ENCODE assay signal across 8 mouse cellular contexts in genomic region chr13:23684295-23684945, GRCm38 (mm10). TPM values are rescaled to one million over a fixed set of nuclear protein-coding genes. Genes with fewer than 3 reads are reported as not detected.
A peak's percentile ranks its signal among the peaks of the same experiment; 100 is the strongest.
DNase-seq lines count a peak whose midpoint lies in the region; ATAC-seq lines count a peak whose summit lies in the region.
"Not testable (repeated sequence)": the region's sequence is repeated elsewhere in the genome, so short reads cannot be mapped to it uniquely, and the experiment has no call there.

No protein-coding gene starts in this region.

- peaks cover 16% of the 10 kb centered on the region for H3K4me1 ChIP-seq in heart, embryonic 16.5 days (ENCODE audit: control insufficient read depth, insufficient read depth, low read length)
- H3K4me1 ChIP-seq in kidney, embryonic 15.5 days: peaks cover 22% of the 10 kb centered on the region
- peaks cover 64% of the 10 kb centered on the region for H3K4me1 ChIP-seq in liver, embryonic 13.5 days (replicated peaks)
- not testable (repeated sequence) for H3K4me1 ChIP-seq in stomach, embryonic 15.5 days

- not testable (repeated sequence) for H3K36me3 ChIP-seq in heart, embryonic 16.5 days (ENCODE audit: control insufficient read depth, insufficient read depth); kidney, embryonic 15.5 days; liver, embryonic 13.5 days; stomach, embryonic 15.5 days

- 0% methylated on average over 11 of the region's 37 CpGs for WGBS in heart, embryonic 16.5 days
- 1% methylated on average over 17 of the region's 37 CpGs for WGBS in kidney, embryonic 15.5 days
- 1% methylated on average over 19 of the region's 37 CpGs for WGBS in liver, embryonic 13.5 days (ENCODE audit: insufficient replicate concordance)
- under 1% methylated on average over 21 of the region's 37 CpGs for WGBS in stomach, embryonic 15.5 days

- peak overlapping the region; percentile 61 for H3K4me3 ChIP-seq in heart, embryonic 16.5 days (ENCODE audit: low read length)
- peak overlapping the region; percentile 50 for H3K4me3 ChIP-seq in kidney, embryonic 15.5 days (replicated peaks)
- H3K4me3 ChIP-seq in liver, embryonic 13.5 days (replicated peaks): peak overlapping the region; percentile 66
- peak overlapping the region; percentile 46 for H3K4me3 ChIP-seq in stomach, embryonic 15.5 days (replicated peaks)

- not testable (repeated sequence) for H3K27me3 ChIP-seq in heart, embryonic 16.5 days (ENCODE audit: control insufficient read depth, insufficient read depth, low read length); kidney, embryonic 15.5 days; liver, embryonic 13.5 days; stomach, embryonic 15.5 days (replicated peaks)

- H3K27ac ChIP-seq in heart, embryonic 16.5 days (ENCODE audit: low read length): peak overlapping the region; percentile 97
- H3K27ac ChIP-seq in kidney, embryonic 15.5 days: peak overlapping the region; percentile 99
- H3K27ac ChIP-seq in liver, embryonic 13.5 days: peak overlapping the region; percentile 100
- H3K27ac ChIP-seq in stomach, embryonic 15.5 days: peak overlapping the region; percentile 97

- ATAC-seq in erythroid progenitor cell, adult 5-6 weeks (replicated peaks; ENCODE audit: low FRiP score, poor library complexity, severe bottlenecking): peak; percentile 48
- ATAC-seq in heart, embryonic 16.5 days (replicated peaks; ENCODE audit: extremely low read depth, insufficient read depth, low FRiP score): peak; percentile 12
- peak; percentile 12 for ATAC-seq in kidney, embryonic 15.5 days (replicated peaks; ENCODE audit: low FRiP score)
- peak; percentile 21; the same call in 1 of the 2 replicates for ATAC-seq in liver, embryonic 13.5 days (ENCODE audit: low read depth)
- 0 out of 2 replicates have a peak, but pooled peaks have one; percentile 41 for ATAC-seq in monocyte, adult 5-6 weeks (replicated peaks; ENCODE audit: insufficient number of reproducible peaks, low FRiP score, low TSS enrichment, poor library complexity, severe bottlenecking)
- ATAC-seq in stomach, embryonic 15.5 days (ENCODE audit: insufficient read depth, low FRiP score, low read depth): peak; percentile 2; the same call in 1 of the 2 replicates

- not testable (repeated sequence) for H3K9me3 ChIP-seq in heart, embryonic 16.5 days (replicated peaks; ENCODE audit: control insufficient read depth, low read length); kidney, embryonic 15.5 days (replicated peaks); liver, embryonic 13.5 days (replicated peaks); stomach, embryonic 15.5 days

- H3K9ac ChIP-seq in heart, embryonic 16.5 days (ENCODE audit: low read length): peak overlapping the region; percentile 79
- peak overlapping the region; percentile 52 for H3K9ac ChIP-seq in kidney, embryonic 15.5 days
- peak overlapping the region; percentile 84 for H3K9ac ChIP-seq in liver, embryonic 13.5 days
- H3K9ac ChIP-seq in stomach, embryonic 15.5 days: peak overlapping the region; percentile 44; the same call in 1 of the 2 replicates

- DNase-seq in CD8-positive naive resting alpha-beta T cell, adult 2 months (ENCODE audit: low read depth in 2 of 2, low spot score in 2 of 2): peak; percentile 31 to 53
- DNase-seq in c-Kit-positive CD71-negative TER-119-negative erythroid progenitor cells, embryonic 14.5 days (ENCODE audit: low read depth): peak; percentile 64
- DNase-seq in liver, embryonic 13.5 days: peak; percentile 67

- peak overlapping the region; percentile 90 for H3K4me2 ChIP-seq in heart, embryonic 16.5 days (ENCODE audit: low read depth, low read length)
- H3K4me2 ChIP-seq in kidney, embryonic 15.5 days: peak overlapping the region; percentile 63
- H3K4me2 ChIP-seq in liver, embryonic 13.5 days: peak overlapping the region; percentile 82
- peak overlapping the region; percentile 59 for H3K4me2 ChIP-seq in stomach, embryonic 15.5 days

RNA-seq across cellular contexts. Expression of gene Hist1h2bc, which starts 0.4 kb away (rescaled TPM):
- total RNA-seq in erythroid progenitor cell, adult 5-6 weeks (2015; ENCODE audit: low replicate concordance): 84.3 and 136 TPM in 2 replicates
- 401 and 556 TPM in 2 replicates for total RNA-seq in erythroid progenitor cell, adult 5-6 weeks (2017; ENCODE audit: low replicate concordance)
- 49.7 and 53.7 TPM in 2 replicates for polyA plus RNA-seq in heart, embryonic 16.5 days (2015; fragmentation: Nextera tagmentation; extraction: Ambion mirVana)
- 65.3 and 71.8 TPM in 2 replicates for polyA plus RNA-seq in kidney, embryonic 15.5 days (2015; fragmentation: Nextera tagmentation; extraction: Ambion mirVana)
- 81.2 and 88.9 TPM in 2 replicates for polyA plus RNA-seq in liver, embryonic 13.5 days (2015; fragmentation: Nextera tagmentation; extraction: Ambion mirVana)
- 28.7 to 101 TPM (median 49.7 TPM) in 3 replicates for total RNA-seq in monocyte, adult 5-6 weeks (2017)
- 104 and 105 TPM in 2 replicates for polyA plus RNA-seq in stomach, embryonic 15.5 days (2015; fragmentation: Nextera tagmentation; extraction: Ambion mirVana)

RNA-seq across cellular contexts. Expression of gene Hist1h2ac, which starts 0.7 kb away (rescaled TPM):
- 7.5 and 8.3 TPM in 2 replicates for total RNA-seq in erythroid progenitor cell, adult 5-6 weeks (2015; ENCODE audit: low replicate concordance)
- total RNA-seq in erythroid progenitor cell, adult 5-6 weeks (2017; ENCODE audit: low replicate concordance): 152 and 187 TPM in 2 replicates
- 0.52 and 0.75 TPM in 2 replicates for polyA plus RNA-seq in heart, embryonic 16.5 days (2015; fragmentation: Nextera tagmentation; extraction: Ambion mirVana)
- polyA plus RNA-seq in kidney, embryonic 15.5 days (2015; fragmentation: Nextera tagmentation; extraction: Ambion mirVana): 1.3 and 1.5 TPM in 2 replicates
- polyA plus RNA-seq in liver, embryonic 13.5 days (2015; fragmentation: Nextera tagmentation; extraction: Ambion mirVana): 0.89 and 1.0 TPM in 2 replicates
- total RNA-seq in monocyte, adult 5-6 weeks (2017): 5.0 to 8.9 TPM (median 8.3 TPM) in 3 replicates
- polyA plus RNA-seq in stomach, embryonic 15.5 days (2015; fragmentation: Nextera tagmentation; extraction: Ambion mirVana): 1.9 and 2.4 TPM in 2 replicates

RNA-seq across cellular contexts. Expression of gene Hist1h1t, which starts 11.2 kb away (rescaled TPM):
- total RNA-seq in erythroid progenitor cell, adult 5-6 weeks (2015; ENCODE audit: low replicate concordance): 2.2 TPM in 1 of 2 replicates, not detected in the other
- total RNA-seq in erythroid progenitor cell, adult 5-6 weeks (2017; ENCODE audit: low replicate concordance): 3.5 and 8.2 TPM in 2 replicates
- polyA plus RNA-seq in heart, embryonic 16.5 days (2015; fragmentation: Nextera tagmentation; extraction: Ambion mirVana): not detected in 2 replicates
- 0.31 TPM in 1 of 2 replicates, not detected in the other for polyA plus RNA-seq in kidney, embryonic 15.5 days (2015; fragmentation: Nextera tagmentation; extraction: Ambion mirVana)
- not detected in 2 replicates for polyA plus RNA-seq in liver, embryonic 13.5 days (2015; fragmentation: Nextera tagmentation; extraction: Ambion mirVana)
- not detected in 3 replicates for total RNA-seq in monocyte, adult 5-6 weeks (2017)
- polyA plus RNA-seq in stomach, embryonic 15.5 days (2015; fragmentation: Nextera tagmentation; extraction: Ambion mirVana): 0.19 TPM in 1 of 2 replicates, not detected in the other

RNA-seq across cellular contexts. Expression of gene Hist1h4c, which starts 13.8 kb away (rescaled TPM):
- total RNA-seq in erythroid progenitor cell, adult 5-6 weeks (2015; ENCODE audit: low replicate concordance): 225 and 268 TPM in 2 replicates
- total RNA-seq in erythroid progenitor cell, adult 5-6 weeks (2017; ENCODE audit: low replicate concordance): 667 and 1,084 TPM in 2 replicates
- 1.9 and 2.8 TPM in 2 replicates for polyA plus RNA-seq in heart, embryonic 16.5 days (2015; fragmentation: Nextera tagmentation; extraction: Ambion mirVana)
- 7.5 and 8.5 TPM in 2 replicates for polyA plus RNA-seq in kidney, embryonic 15.5 days (2015; fragmentation: Nextera tagmentation; extraction: Ambion mirVana)
- 5.4 and 8.6 TPM in 2 replicates for polyA plus RNA-seq in liver, embryonic 13.5 days (2015; fragmentation: Nextera tagmentation; extraction: Ambion mirVana)
- total RNA-seq in monocyte, adult 5-6 weeks (2017): 82.1 to 150 TPM (median 93.5 TPM) in 3 replicates
- 4.0 and 6.1 TPM in 2 replicates for polyA plus RNA-seq in stomach, embryonic 15.5 days (2015; fragmentation: Nextera tagmentation; extraction: Ambion mirVana)

RNA-seq across cellular contexts. Expression of gene Hfe, which starts 26.2 kb away (rescaled TPM):
- total RNA-seq in erythroid progenitor cell, adult 5-6 weeks (2015; ENCODE audit: low replicate concordance): 7.5 and 14.1 TPM in 2 replicates
- total RNA-seq in erythroid progenitor cell, adult 5-6 weeks (2017; ENCODE audit: low replicate concordance): 0.77 and 2.2 TPM in 2 replicates
- polyA plus RNA-seq in heart, embryonic 16.5 days (2015; fragmentation: Nextera tagmentation; extraction: Ambion mirVana): 11.7 and 14.9 TPM in 2 replicates
- 6.4 and 7.7 TPM in 2 replicates for polyA plus RNA-seq in kidney, embryonic 15.5 days (2015; fragmentation: Nextera tagmentation; extraction: Ambion mirVana)
- 6.6 and 8.8 TPM in 2 replicates for polyA plus RNA-seq in liver, embryonic 13.5 days (2015; fragmentation: Nextera tagmentation; extraction: Ambion mirVana)
- 90.6 to 170 TPM (median 150 TPM) in 3 replicates for total RNA-seq in monocyte, adult 5-6 weeks (2017)
- polyA plus RNA-seq in stomach, embryonic 15.5 days (2015; fragmentation: Nextera tagmentation; extraction: Ambion mirVana): 7.9 and 8.8 TPM in 2 replicates

Comparison
In these comparisons a context has a peak if more than half of its experiments do, and no peak if none do; other contexts are left out.
1. Peak in every context shown above with its lines: DNase-seq, ATAC-seq, H3K4me3 ChIP-seq and H3K27ac ChIP-seq.